Mouse (Mus musculus): ENCODE measurements around the gene Tnxb.
"Not testable (repeated sequence)": the region's sequence is repeated elsewhere in the genome, so short reads cannot be mapped to it uniquely, and the experiment has no call there.

Gene Tnxb

GRCm38 (mm10) chr17:34743719-34744118, 73.4 kb downstream of the Tnxb start, which contains the start of gene C4b:
TSS of gene C4b (minus strand) at chr17:34743882.
- no peak for DNase-seq

DNA sequence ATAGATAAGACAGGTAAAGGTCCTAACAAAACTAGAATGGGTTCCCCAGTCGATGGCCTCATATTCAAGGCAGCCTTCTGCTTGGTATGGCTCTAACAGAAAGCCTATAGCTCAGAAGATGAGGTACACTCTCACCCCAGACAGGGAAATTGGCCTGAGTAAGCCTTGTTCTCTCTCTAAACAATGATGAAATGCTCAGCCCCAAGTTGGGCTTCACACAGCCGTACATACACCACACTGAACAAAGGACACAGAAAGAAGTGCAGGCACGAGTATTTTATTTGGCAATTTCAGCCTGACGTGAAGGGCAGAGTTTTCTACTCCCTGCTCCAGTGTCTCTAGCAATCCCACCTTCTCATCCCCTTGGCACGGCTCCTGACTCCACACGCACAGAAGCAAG, 73.9 kb downstream of the Tnxb start:
- DNase-seq: no peak

GRCm38 (mm10) chr17:34744611-34745010, 74.3 kb downstream of the Tnxb start:
- DNase-seq: not testable (repeated sequence)

- not testable (repeated sequence) for DNase-seq
Measured at GRCm38 (mm10) chr17:34745166-34745565, 74.8 kb downstream of the Tnxb start.

- DNase-seq: no peak
Measured at GRCm38 (mm10) chr17:34746531-34746930, 76.2 kb downstream of the Tnxb start.

GRCm38 (mm10) chr17:34761471-34761870, 91.1 kb downstream of the Tnxb start:
- no peak for DNase-seq
